In genomic region chr6:144098119-144098518, GRCm38 (mm10) we compare ENCODE assay signal across 10 mouse cellular contexts.
DNase-seq lines count a peak whose midpoint lies in the region; ATAC-seq and TF ChIP-seq lines count a peak whose summit lies in the region.
"Had no signal": no experiment of that assay in that cellular context is flagged by ENCODE, and none has a peak within 500 bp of the region (broad histone marks: within the 10 kb centered on the region; RNA-seq: fewer than 3 reads in every experiment).

No protein-coding gene starts in this region.

- H3K4me1 ChIP-seq in kidney, adult 2 months (ENCODE audit: control insufficient read depth, insufficient read depth, low read length), result no peaks in the 10 kb centered on the region
- H3K4me1 ChIP-seq in embryonic facial prominence, embryonic 11.5 days (ENCODE audit: control insufficient read depth, insufficient read depth, low read length), result peaks cover 3% of the 10 kb centered on the region; the same call in 1 of the 2 replicates
- H3K4me1 ChIP-seq in forebrain, postnatal 0 days (ENCODE audit: insufficient read depth), result no peaks in the 10 kb centered on the region

- no peak for TF ChIP-seq CTCF in kidney, adult 2 months (conservative IDR thresholded peaks at IDR 0.05; ENCODE audit: insufficient read depth, insufficient read length, low read depth, low read length)
- TF ChIP-seq CTCF in forebrain, postnatal 0 days (IDR thresholded peaks at IDR 0.05; ENCODE audit: low read depth), result no peak

- H3K27ac ChIP-seq in kidney, adult 2 months (ENCODE audit: insufficient read depth, low read depth, low read length), result no peak overlapping the region
- H3K27ac ChIP-seq in embryonic facial prominence, embryonic 11.5 days (replicated peaks; ENCODE audit: low read depth, low read length), result no peak overlapping the region
- 0 out of 2 replicates have a peak overlapping the region, but pooled peaks have one; percentile 46 for H3K27ac ChIP-seq in forebrain, postnatal 0 days (ENCODE audit: low read depth, low read length)
- H3K27ac ChIP-seq: limb, embryonic 15.5 days had no signal

- H3K9me3 ChIP-seq in embryonic facial prominence, embryonic 11.5 days (replicated peaks; ENCODE audit: control insufficient read depth, low read length), result no peaks in the 10 kb centered on the region; the same call in 1 of the 2 replicates
- H3K9me3 ChIP-seq in forebrain, postnatal 0 days (ENCODE audit: low read length), result no peaks in the 10 kb centered on the region
- H3K9me3 ChIP-seq: limb, embryonic 15.5 days had no signal

- H3K4me2 ChIP-seq in embryonic facial prominence, embryonic 11.5 days (ENCODE audit: low read depth, low read length), result peak overlapping the region; percentile 13; the same call in 1 of the 2 replicates
- peak overlapping the region; percentile 17; the same call in 1 of the 2 replicates for H3K4me2 ChIP-seq in forebrain, postnatal 0 days (ENCODE audit: low read depth)
- H3K4me2 ChIP-seq: limb, embryonic 15.5 days had no signal

- no peaks in the 10 kb centered on the region for H3K36me3 ChIP-seq in kidney, adult 2 months (ENCODE audit: control insufficient read depth, insufficient read depth, low read length)
- no peaks in the 10 kb centered on the region for H3K36me3 ChIP-seq in embryonic facial prominence, embryonic 11.5 days (replicated peaks; ENCODE audit: control insufficient read depth, insufficient read depth, low read depth, low read length)
- H3K36me3 ChIP-seq in forebrain, postnatal 0 days (ENCODE audit: insufficient read depth), result no peaks in the 10 kb centered on the region
- H3K36me3 ChIP-seq: limb, embryonic 15.5 days had no signal

- no peak for TF ChIP-seq POLR2A in kidney, adult 2 months (IDR thresholded peaks at IDR 0.05; ENCODE audit: low read depth, low read length)

- H3K27me3 ChIP-seq in kidney, adult 2 months (replicated peaks; ENCODE audit: control insufficient read depth, insufficient read depth, low read length), result no peaks in the 10 kb centered on the region
- H3K27me3 ChIP-seq in embryonic facial prominence, embryonic 11.5 days (ENCODE audit: control insufficient read depth, insufficient read depth, low read length), result no peaks in the 10 kb centered on the region
- H3K27me3 ChIP-seq in forebrain, postnatal 0 days (ENCODE audit: insufficient read depth, low read length), result no peaks in the 10 kb centered on the region
- H3K27me3 ChIP-seq: limb, embryonic 15.5 days had no signal

- ATAC-seq in embryonic facial prominence, embryonic 11.5 days (replicated peaks; ENCODE audit: insufficient number of reproducible peaks, low FRiP score, low TSS enrichment, low read depth), result peak; percentile 62
- ATAC-seq in forebrain, postnatal 0 days, result peak; percentile 69

- H3K9ac ChIP-seq in embryonic facial prominence, embryonic 11.5 days (replicated peaks; ENCODE audit: low read length), result no peak overlapping the region; the same call in 1 of the 2 replicates
- no peak overlapping the region for H3K9ac ChIP-seq in forebrain, postnatal 0 days
- H3K9ac ChIP-seq: limb, embryonic 15.5 days had no signal

- H3K4me3 ChIP-seq in kidney, adult 2 months (ENCODE audit: insufficient read depth, low read depth, low read length), result no peak overlapping the region
- H3K4me3 ChIP-seq in embryonic facial prominence, embryonic 11.5 days (ENCODE audit: low read depth, low read length), result no peak overlapping the region
- H3K4me3 ChIP-seq in forebrain, postnatal 0 days (ENCODE audit: low read depth, low read length), result no peak overlapping the region
- H3K4me3 ChIP-seq: limb, embryonic 15.5 days had no signal

- WGBS in kidney, adult 2 months, result 41% methylated on average over 9 of the region's 9 CpGs
- WGBS in embryonic facial prominence, embryonic 11.5 days, result 16% methylated on average over 9 of the region's 9 CpGs
- 19% methylated on average over 9 of the region's 9 CpGs for WGBS in forebrain, postnatal 0 days

- DNase-seq in kidney, postnatal 10 days, result peak; percentile 27
- no peak for DNase-seq in kidney, adult 2 months
- DNase-seq in embryonic facial prominence, embryonic 11.5 days (ENCODE audit: low spot score), result peak; percentile 62
- no peak for DNase-seq in forebrain, postnatal 0 days
- DNase-seq in mesoderm, embryonic 11.5 days (ENCODE audit: low read depth, low spot score), result peak; percentile 38
- no peak for DNase-seq in gastrocnemius, postnatal 4 days (ENCODE audit: low spot score in 2 of 2)
- DNase-seq in spleen, postnatal 14 days (ENCODE audit: low spot score in 2 of 2), result no peak
- DNase-seq: cerebellum, adult 18-20 months; gastrocnemius, postnatal 36 days had no signal

Comparison
In these comparisons a context has a peak if more than half of its experiments do, and no peak if none do; other contexts are left out.
1. DNase-seq: peak in kidney, postnatal 10 days (single experiment), embryonic facial prominence, embryonic 11.5 days (single experiment) and mesoderm, embryonic 11.5 days (single experiment); none in kidney, adult 2 months (single experiment), forebrain, postnatal 0 days (single experiment), gastrocnemius, postnatal 4 days (0 of 2) and spleen, postnatal 14 days (0 of 2).